Mouse (Mus musculus): ENCODE data around the gene 9230112D13Rik. TPM values are rescaled to one million over a fixed set of nuclear protein-coding genes. Genes with fewer than 3 reads are reported as not detected.
A peak's percentile ranks its signal among the peaks of the same experiment; 100 is the strongest.

9230112D13Rik gene
- polyA plus RNA-seq, 1 experiment from 2014 or later = not detected

- no peaks in the 10 kb centered on the region for H3K4me1 ChIP-seq
- H3K9ac ChIP-seq = no peak overlapping the region
- 86% methylated on average over 5 of the region's 5 CpGs for WGBS
- ATAC-seq (ENCODE audit: insufficient number of reproducible peaks, insufficient read depth, low FRiP score, low TSS enrichment) = no peak
- no peaks in the 10 kb centered on the region for H3K36me3 ChIP-seq
- H3K4me3 ChIP-seq = no peak overlapping the region
- H3K4me2 ChIP-seq (replicated peaks) = no peak overlapping the region
- 0 out of 2 replicates have a peak, but pooled peaks cover 4% of the 10 kb centered on the region for H3K27me3 ChIP-seq
- no peak overlapping the region for H3K27ac ChIP-seq
- no peaks in the 10 kb centered on the region for H3K9me3 ChIP-seq
Measured at GRCm38 (mm10) chr14:34541896-34542295, 19.3 kb upstream of the 9230112D13Rik start.

DNA sequence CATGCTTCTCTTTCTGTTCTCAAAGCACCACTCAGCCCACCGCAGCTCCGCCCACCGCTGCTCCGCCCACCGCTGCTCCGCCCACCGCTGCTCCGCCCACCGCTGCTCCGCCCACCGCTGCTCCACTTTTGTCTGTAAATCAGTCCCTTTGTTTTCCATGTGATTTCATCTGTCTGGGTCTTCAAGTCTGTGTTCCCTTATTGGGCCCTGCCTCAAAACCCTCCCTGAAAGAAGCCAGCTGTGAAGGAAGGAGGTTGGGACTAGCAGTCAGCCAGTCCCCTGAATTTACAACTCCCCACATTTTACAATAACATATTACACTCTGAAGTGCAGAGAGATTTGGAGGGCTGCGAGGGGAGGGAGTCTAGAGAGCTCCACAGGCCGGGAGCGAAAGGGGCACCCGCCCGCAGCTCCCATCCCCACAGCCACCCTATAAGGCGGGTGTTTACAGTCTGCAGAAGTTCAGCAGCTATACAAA, 18.1 kb upstream of the 9230112D13Rik start:
- Histone ChIP-seq H3K36me3 (no peaks in the 10 kb centered on the region), H3K9me3 (no peaks in the 10 kb centered on the region), H3K27ac (no peak overlapping the region), H3K4me2 (replicated peaks) (peak overlapping the region; percentile 17; the same call in 1 of the 2 replicates), H3K27me3 (0 out of 2 replicates have a peak, but pooled peaks cover 4% of the 10 kb centered on the region), H3K4me1 (no peaks in the 10 kb centered on the region), H3K4me3 (no peak overlapping the region), H3K9ac (no peak overlapping the region)
- 12% methylated on average over 17 of the region's 17 CpGs for WGBS
- ATAC-seq (ENCODE audit: insufficient number of reproducible peaks, insufficient read depth, low FRiP score, low TSS enrichment) = no peak

GRCm38 (mm10) chr14:34535883-34536282, 13.3 kb upstream of the 9230112D13Rik start:
- Histone ChIP-seq H3K36me3 (no peaks in the 10 kb centered on the region), H3K9ac (no peak overlapping the region), H3K27me3 (no peaks in the 10 kb centered on the region), H3K9me3 (no peaks in the 10 kb centered on the region), H3K4me2 (replicated peaks) (no peak overlapping the region), H3K4me1 (no peaks in the 10 kb centered on the region), H3K4me3 (no peak overlapping the region), H3K27ac (no peak overlapping the region)
- WGBS = 71% methylated on average over 4 of the region's 4 CpGs
- no peak for ATAC-seq (ENCODE audit: insufficient number of reproducible peaks, insufficient read depth, low FRiP score, low TSS enrichment)

DNA sequence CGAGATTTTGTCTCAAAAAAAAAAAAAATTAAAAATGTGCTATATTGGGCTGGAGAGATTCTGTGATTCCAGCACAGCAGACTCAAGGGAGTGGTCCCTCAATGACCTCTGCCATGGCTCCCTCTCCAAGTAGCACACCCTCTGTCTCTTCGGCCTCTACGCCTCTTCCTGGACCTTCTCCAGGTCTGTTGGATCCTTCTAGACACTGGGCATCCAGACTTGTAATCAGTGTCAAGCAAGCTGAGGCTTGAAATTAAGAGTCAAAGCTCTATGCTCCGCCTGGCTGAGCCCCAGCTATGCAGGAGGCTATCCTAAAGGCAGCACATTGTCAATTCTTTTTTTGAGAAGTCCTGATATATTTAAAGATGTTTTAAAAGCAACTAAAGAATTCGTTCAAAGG, 10.9 kb upstream of the 9230112D13Rik start:
- H3K9me3 ChIP-seq = no peaks in the 10 kb centered on the region
- H3K36me3 ChIP-seq = no peaks in the 10 kb centered on the region
- no peak for ATAC-seq (ENCODE audit: insufficient number of reproducible peaks, insufficient read depth, low FRiP score, low TSS enrichment)
- H3K27ac ChIP-seq = no peak overlapping the region
- H3K4me3 ChIP-seq = no peak overlapping the region
- no peak overlapping the region for H3K4me2 ChIP-seq (replicated peaks)
- H3K9ac ChIP-seq = no peak overlapping the region
- no peaks in the 10 kb centered on the region for H3K4me1 ChIP-seq
- 85% methylated on average over 5 of the region's 5 CpGs for WGBS
- 0 out of 2 replicates have a peak, but pooled peaks cover 3% of the 10 kb centered on the region for H3K27me3 ChIP-seq

GRCm38 (mm10) chr14:34532536-34532935, 9.9 kb upstream of the 9230112D13Rik start:
- no peak overlapping the region for H3K4me3 ChIP-seq
- no peaks in the 10 kb centered on the region for H3K4me1 ChIP-seq
- WGBS = 74% methylated on average over 6 of the region's 6 CpGs
- H3K4me2 ChIP-seq (replicated peaks) = no peak overlapping the region
- no peak for ATAC-seq (ENCODE audit: insufficient number of reproducible peaks, insufficient read depth, low FRiP score, low TSS enrichment)
- no peak overlapping the region for H3K27ac ChIP-seq
- H3K27me3 ChIP-seq = 0 out of 2 replicates have a peak, but pooled peaks cover 6% of the 10 kb centered on the region
- no peaks in the 10 kb centered on the region for H3K9me3 ChIP-seq
- H3K36me3 ChIP-seq = no peaks in the 10 kb centered on the region
- no peak overlapping the region for H3K9ac ChIP-seq

DNA sequence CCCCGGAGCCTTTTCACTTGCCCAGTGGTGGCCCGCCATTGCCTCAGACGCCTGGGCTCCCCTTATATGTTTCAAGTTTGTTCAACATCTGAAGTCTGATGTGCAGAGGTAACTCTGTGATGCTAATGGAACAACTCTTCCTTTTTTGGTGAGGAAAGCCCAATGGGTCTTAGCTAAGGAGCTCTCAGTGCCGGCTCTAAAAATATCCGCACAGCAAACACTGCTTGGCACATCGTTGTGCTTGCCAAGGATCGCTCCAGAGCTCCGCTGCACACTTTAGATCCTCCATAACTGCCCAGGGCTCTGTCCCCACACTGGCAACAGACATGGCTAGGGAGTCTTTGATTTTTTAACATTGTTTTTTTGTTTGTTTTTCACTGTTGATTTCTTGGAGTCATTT, 6.2 kb upstream of the 9230112D13Rik start:
- H3K4me1 ChIP-seq = no peaks in the 10 kb centered on the region
- H3K4me3 ChIP-seq = no peak overlapping the region
- WGBS = 67% methylated on average over 8 of the region's 8 CpGs
- ATAC-seq (ENCODE audit: insufficient number of reproducible peaks, insufficient read depth, low FRiP score, low TSS enrichment) = no peak
- H3K36me3 ChIP-seq = no peaks in the 10 kb centered on the region
- H3K9ac ChIP-seq = no peak overlapping the region
- 0 out of 2 replicates have a peak, but pooled peaks cover 6% of the 10 kb centered on the region for H3K27me3 ChIP-seq
- no peaks in the 10 kb centered on the region for H3K9me3 ChIP-seq
- H3K4me2 ChIP-seq (replicated peaks) = no peak overlapping the region
- H3K27ac ChIP-seq = no peak overlapping the region

DNA sequence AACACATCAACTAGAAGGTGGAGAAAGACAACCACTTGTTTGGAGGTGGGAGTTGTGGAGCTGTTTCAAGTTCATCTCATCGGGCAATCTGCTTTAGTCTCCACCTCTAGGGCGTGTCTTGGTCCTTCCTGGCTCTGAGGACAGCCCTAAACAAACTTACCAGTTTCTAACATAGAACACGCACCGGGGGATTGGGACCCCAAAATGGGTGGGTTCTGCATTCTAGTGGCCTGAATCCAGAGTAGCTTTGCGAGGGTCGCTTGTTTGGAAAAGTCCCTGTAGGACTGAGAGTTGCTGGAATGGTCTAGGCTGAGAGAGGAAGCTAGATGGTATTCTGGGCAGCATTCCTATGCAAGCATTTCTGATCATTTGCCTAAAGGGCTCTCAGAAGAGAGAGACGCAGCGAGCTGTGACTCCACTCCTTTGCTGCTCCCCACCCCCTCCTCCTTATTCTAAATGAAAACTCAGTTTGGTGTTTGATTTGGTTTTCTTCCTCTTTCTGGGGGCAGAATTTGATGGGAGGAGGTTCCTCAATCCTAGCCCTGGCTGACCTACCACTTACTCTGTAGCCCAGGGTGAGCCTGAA, 4.5 kb downstream of the 9230112D13Rik start:
- no peak for ATAC-seq (ENCODE audit: insufficient number of reproducible peaks, insufficient read depth, low FRiP score, low TSS enrichment)
- Histone ChIP-seq H3K36me3 (no peaks in the 10 kb centered on the region), H3K4me2 (replicated peaks) (no peak overlapping the region), H3K4me1 (no peaks in the 10 kb centered on the region), H3K4me3 (no peak overlapping the region), H3K27ac (no peak overlapping the region), H3K9ac (no peak overlapping the region), H3K9me3 (no peaks in the 10 kb centered on the region), H3K27me3 (no peaks in the 10 kb centered on the region)
- WGBS = 80% methylated on average over 8 of the region's 8 CpGs

GRCm38 (mm10) chr14:34516960-34517577, 5.5 kb downstream of the 9230112D13Rik start:
- Histone ChIP-seq H3K27ac (no peak overlapping the region), H3K4me3 (no peak overlapping the region), H3K9ac (no peak overlapping the region), H3K27me3 (no peaks in the 10 kb centered on the region), H3K4me2 (replicated peaks) (no peak overlapping the region), H3K4me1 (no peaks in the 10 kb centered on the region), H3K9me3 (no peaks in the 10 kb centered on the region), H3K36me3 (no peaks in the 10 kb centered on the region)
- WGBS = 83% methylated on average over 10 of the region's 10 CpGs
- ATAC-seq (ENCODE audit: insufficient number of reproducible peaks, insufficient read depth, low FRiP score, low TSS enrichment) = no peak

DNA sequence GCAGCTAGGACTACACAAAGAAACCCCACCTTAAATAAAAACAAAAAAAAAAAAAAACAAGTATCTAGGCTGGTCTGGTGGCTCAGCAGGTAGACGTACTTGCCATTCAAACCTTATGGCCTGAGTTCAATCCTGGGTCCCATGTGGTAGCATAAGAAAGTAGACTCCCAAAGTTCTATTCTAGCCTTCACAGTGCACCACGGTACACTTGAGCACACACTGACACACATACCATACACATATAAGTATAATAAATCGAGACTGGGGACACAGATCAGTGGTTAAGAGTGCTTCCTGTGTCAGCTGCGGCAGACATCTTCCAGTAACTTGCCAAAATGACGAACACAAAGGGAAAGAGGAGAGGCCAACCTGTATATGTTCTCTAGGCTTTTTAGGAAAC, 6.7 kb downstream of the 9230112D13Rik start:
- H3K36me3 ChIP-seq = no peaks in the 10 kb centered on the region
- ATAC-seq (ENCODE audit: insufficient number of reproducible peaks, insufficient read depth, low FRiP score, low TSS enrichment) = no peak
- 87% methylated on average over 5 of the region's 5 CpGs for WGBS
- H3K4me2 ChIP-seq (replicated peaks) = no peak overlapping the region
- no peak overlapping the region for H3K9ac ChIP-seq
- H3K4me1 ChIP-seq = no peaks in the 10 kb centered on the region
- no peaks in the 10 kb centered on the region for H3K9me3 ChIP-seq
- no peak overlapping the region for H3K4me3 ChIP-seq
- no peaks in the 10 kb centered on the region for H3K27me3 ChIP-seq
- H3K27ac ChIP-seq = no peak overlapping the region

DNA sequence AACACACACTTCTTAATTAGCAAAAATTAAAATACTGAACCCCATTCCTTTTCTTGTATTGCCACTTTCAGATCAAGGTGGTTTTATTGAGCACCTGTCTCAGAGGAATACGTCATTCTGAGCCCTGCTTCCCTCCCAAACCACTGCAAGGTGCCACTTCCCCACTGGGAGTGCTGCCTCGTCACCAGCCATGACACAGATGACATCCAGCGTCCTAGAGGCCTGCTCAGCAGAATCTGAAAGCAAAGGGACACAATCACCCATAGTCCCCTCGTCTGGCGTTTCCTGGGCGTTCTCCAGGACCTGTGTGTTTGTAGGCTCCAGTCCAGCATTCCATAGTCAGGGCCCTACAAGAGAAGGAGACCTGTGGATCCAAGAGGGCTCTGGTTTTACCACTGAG, 8.5 kb downstream of the 9230112D13Rik start:
- Histone ChIP-seq H3K27ac (no peak overlapping the region), H3K4me2 (replicated peaks) (no peak overlapping the region), H3K27me3 (no peaks in the 10 kb centered on the region)

DNA sequence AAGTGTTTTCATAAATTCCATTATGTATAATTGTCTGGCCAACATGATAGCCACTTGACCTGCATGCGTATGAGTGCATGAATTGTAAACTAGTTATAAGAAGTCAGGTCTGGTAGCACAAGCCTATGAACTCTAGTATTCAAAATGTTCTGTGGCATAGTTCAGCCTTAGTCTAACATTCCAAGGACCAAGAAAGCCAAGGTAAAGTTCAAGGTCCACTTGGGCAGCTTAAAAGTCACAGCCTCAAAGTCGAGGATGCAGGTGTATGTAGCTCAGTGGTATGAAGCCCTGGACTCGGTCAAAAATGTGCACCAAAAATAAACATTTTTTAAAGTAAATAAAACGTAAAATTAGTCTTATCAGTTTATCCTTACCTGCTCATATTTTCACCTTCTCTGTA, 10.0 kb downstream of the 9230112D13Rik start:
- H3K27ac ChIP-seq = no peak overlapping the region
- ATAC-seq (ENCODE audit: insufficient number of reproducible peaks, insufficient read depth, low FRiP score, low TSS enrichment) = no peak
- H3K4me1 ChIP-seq = 0 out of 2 replicates have a peak, but pooled peaks cover 4% of the 10 kb centered on the region
- H3K9me3 ChIP-seq = no peaks in the 10 kb centered on the region
- H3K27me3 ChIP-seq = no peaks in the 10 kb centered on the region
- 75% methylated on average over 4 of the region's 4 CpGs for WGBS
- H3K4me3 ChIP-seq = no peak overlapping the region
- no peak overlapping the region for H3K9ac ChIP-seq
- H3K4me2 ChIP-seq (replicated peaks) = no peak overlapping the region
- no peaks in the 10 kb centered on the region for H3K36me3 ChIP-seq

More for the DNA sequence above, 8.5 kb downstream of the 9230112D13Rik start:
- Histone ChIP-seq H3K36me3 (no peaks in the 10 kb centered on the region), H3K4me1 (no peaks in the 10 kb centered on the region), H3K9me3 (no peaks in the 10 kb centered on the region), H3K4me3 (no peak overlapping the region), H3K9ac (no peak overlapping the region)
- ATAC-seq (ENCODE audit: insufficient number of reproducible peaks, insufficient read depth, low FRiP score, low TSS enrichment) = no peak
- WGBS = 36% methylated on average over 6 of the region's 6 CpGs

- WGBS = 79% methylated on average over 11 of the region's 11 CpGs
- Histone ChIP-seq H3K27ac (no peak overlapping the region), H3K4me1 (0 out of 2 replicates have a peak, but pooled peaks cover 4% of the 10 kb centered on the region), H3K4me3 (no peak overlapping the region), H3K9ac (no peak overlapping the region), H3K4me2 (replicated peaks) (no peak overlapping the region), H3K36me3 (no peaks in the 10 kb centered on the region), H3K27me3 (no peaks in the 10 kb centered on the region), H3K9me3 (no peaks in the 10 kb centered on the region)
- no peak for ATAC-seq (ENCODE audit: insufficient number of reproducible peaks, insufficient read depth, low FRiP score, low TSS enrichment)
Measured at GRCm38 (mm10) chr14:34511901-34512300, 10.7 kb downstream of the 9230112D13Rik start.
